Mouse (Mus musculus): Measurements from ENCODE around the gene Prkce. TPM values are rescaled to one million over a fixed set of nuclear protein-coding genes. Genes with fewer than 3 reads are reported as not detected.

The Prkce gene
- total and polyA plus RNA-seq, 3 experiments, result 2.0 to 6.1 (median 2.7) TPM

- Histone ChIP-seq H3K9me3 (replicated peaks) (peaks cover 19% of the 10 kb centered on the region), H3K27me3 (ENCODE audit: insufficient read depth, low read length) (0 out of 2 replicates have a peak, but pooled peaks cover 2% of the 10 kb centered on the region), H3K36me3 (replicated peaks) (no peaks in the 10 kb centered on the region), H3K4me1 (ENCODE audit: insufficient read depth, low read depth, low read length) (no peaks in the 10 kb centered on the region), H3K4me3 (ENCODE audit: low read depth, low read length) (no peak overlapping the region)
- no peak for DNase-seq (ENCODE audit: low spot score)
- ATAC-seq (ENCODE audit: extremely low read depth, insufficient number of reproducible peaks, low FRiP score, poor library complexity, severe bottlenecking), result no peak
- TF ChIP-seq GATA2 (IDR thresholded peaks at IDR 0.05; ENCODE audit: borderline replicate concordance, low read depth, low read length), result no peak
Measured at GRCm38 (mm10) chr17:86226198-86226597, 58.6 kb downstream of the Prkce start.

GRCm38 (mm10) chr17:86226635-86227034 is 59.0 kb downstream of the Prkce start:
- no peak for TF ChIP-seq GATA1 (IDR thresholded peaks at IDR 0.05; ENCODE audit: borderline replicate concordance, low read length)
- ATAC-seq (ENCODE audit: extremely low read depth, insufficient number of reproducible peaks, low FRiP score, poor library complexity, severe bottlenecking) (no peak), DNase-seq (ENCODE audit: low spot score) (no peak)
- H3K4me3 ChIP-seq (ENCODE audit: low read depth, low read length), result no peak overlapping the region
- H3K36me3 ChIP-seq (replicated peaks), result no peaks in the 10 kb centered on the region
- 0 out of 2 replicates have a peak, but pooled peaks cover 2% of the 10 kb centered on the region for H3K27me3 ChIP-seq (ENCODE audit: insufficient read depth, low read length)
- H3K4me1 ChIP-seq (ENCODE audit: insufficient read depth, low read depth, low read length), result no peaks in the 10 kb centered on the region
- peaks cover 19% of the 10 kb centered on the region for H3K9me3 ChIP-seq (replicated peaks)

DNA sequence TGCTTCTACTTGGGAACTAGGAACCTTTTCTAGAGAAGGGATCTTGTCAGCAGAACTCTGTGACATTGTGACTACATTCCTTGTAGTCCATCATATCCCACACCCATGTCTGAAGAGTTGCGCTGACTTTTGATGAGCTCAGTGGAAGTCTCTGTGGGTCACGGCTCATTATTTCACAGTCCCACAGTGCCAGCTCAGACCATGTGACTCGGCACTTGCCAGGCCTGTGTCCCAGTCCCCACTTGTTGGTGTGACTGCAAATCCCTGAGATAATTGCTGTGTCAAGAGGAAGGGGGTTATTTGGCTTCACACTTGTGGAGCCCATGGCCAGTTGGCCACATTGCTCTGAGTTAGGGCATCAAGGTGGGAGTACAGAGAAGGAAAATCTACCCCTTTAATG is 59.8 kb downstream of the Prkce start:
- Histone ChIP-seq H3K4me3 (ENCODE audit: low read depth, low read length) (no peak overlapping the region), H3K27me3 (ENCODE audit: insufficient read depth, low read length) (peaks cover 5% of the 10 kb centered on the region; the same call in 1 of the 2 replicates), H3K9me3 (replicated peaks) (peaks cover 22% of the 10 kb centered on the region), H3K4me1 (ENCODE audit: insufficient read depth, low read depth, low read length) (no peaks in the 10 kb centered on the region), H3K36me3 (replicated peaks) (no peaks in the 10 kb centered on the region)
- DNase-seq (ENCODE audit: low spot score) (no peak), ATAC-seq (ENCODE audit: extremely low read depth, insufficient number of reproducible peaks, low FRiP score, poor library complexity, severe bottlenecking) (no peak)
- TF ChIP-seq CTCF (IDR thresholded peaks at IDR 0.05; ENCODE audit: low read depth, low read length), result no peak
- TF ChIP-seq POLR2AphosphoS5 (IDR thresholded peaks at IDR 0.05; ENCODE audit: insufficient replicate concordance, low read depth, low read length), result no peak
- no peak for TF ChIP-seq TAL1 (conservative IDR thresholded peaks at IDR 0.05; ENCODE audit: low read depth, low read length)
- TF ChIP-seq GATA1 (IDR thresholded peaks at IDR 0.05; ENCODE audit: borderline replicate concordance, low read length), result no peak
- TF ChIP-seq GATA2 (IDR thresholded peaks at IDR 0.05; ENCODE audit: borderline replicate concordance, low read depth, low read length), result no peak

DNA sequence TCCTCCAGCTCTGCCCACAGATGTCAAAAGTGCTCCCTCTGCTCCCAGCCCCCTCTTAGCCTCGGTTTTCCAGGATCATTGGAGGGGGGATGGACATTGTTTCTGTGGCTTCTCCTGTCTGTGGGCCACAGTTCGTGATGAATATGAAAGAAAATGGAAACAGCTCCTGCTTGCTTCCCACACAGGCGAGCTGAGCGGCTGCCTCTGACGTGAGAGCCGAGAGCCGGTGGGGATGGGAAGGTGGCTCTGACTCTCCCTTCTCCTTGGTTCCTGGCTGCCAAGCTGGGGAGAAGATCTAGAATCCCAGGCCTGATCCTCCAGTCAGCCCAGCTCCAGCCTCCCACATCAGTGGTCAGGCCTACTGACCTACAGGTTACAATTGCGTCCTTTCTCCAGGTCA is 61.3 kb downstream of the Prkce start:
- DNase-seq (ENCODE audit: low spot score) (no peak), ATAC-seq (ENCODE audit: extremely low read depth, insufficient number of reproducible peaks, low FRiP score, poor library complexity, severe bottlenecking) (no peak)
- Histone ChIP-seq H3K9me3 (replicated peaks) (peaks cover 20% of the 10 kb centered on the region), H3K36me3 (replicated peaks) (no peaks in the 10 kb centered on the region), H3K4me3 (ENCODE audit: low read depth, low read length) (no peak overlapping the region), H3K4me1 (ENCODE audit: insufficient read depth, low read depth, low read length) (no peaks in the 10 kb centered on the region), H3K27me3 (ENCODE audit: insufficient read depth, low read length) (peaks cover 5% of the 10 kb centered on the region; the same call in 1 of the 2 replicates)
- TF ChIP-seq GATA1 (IDR thresholded peaks at IDR 0.05; ENCODE audit: borderline replicate concordance, low read length), result no peak
- no peak for TF ChIP-seq POLR2AphosphoS5 (IDR thresholded peaks at IDR 0.05; ENCODE audit: insufficient replicate concordance, low read depth, low read length)
- TF ChIP-seq GATA2 (IDR thresholded peaks at IDR 0.05; ENCODE audit: borderline replicate concordance, low read depth, low read length), result no peak
- TF ChIP-seq TAL1 (conservative IDR thresholded peaks at IDR 0.05; ENCODE audit: low read depth, low read length), result no peak

DNA sequence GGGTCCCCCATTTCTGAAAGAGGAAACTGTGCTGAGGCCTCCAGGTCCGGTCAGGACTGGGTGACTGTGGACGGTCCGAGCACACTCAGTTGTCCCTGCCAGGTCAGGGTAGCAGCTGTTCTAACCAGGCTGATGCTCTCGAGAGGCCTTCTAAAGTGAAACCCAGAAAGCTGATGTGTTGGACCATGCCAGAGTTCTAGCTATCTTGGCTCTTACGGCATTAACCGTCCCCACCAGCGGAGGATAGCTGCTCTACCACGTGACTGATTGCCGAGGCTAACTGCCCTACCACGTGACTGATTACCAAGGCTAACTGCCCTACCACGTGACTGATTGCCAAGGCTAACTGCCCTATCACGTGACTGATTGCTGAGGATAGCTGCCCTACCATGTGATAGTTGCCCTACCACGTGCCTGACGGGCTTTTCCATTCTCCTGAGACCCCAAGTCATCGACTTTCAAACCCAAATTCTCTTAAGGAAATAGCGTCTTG is 62.6 kb downstream of the Prkce start:
- H3K4me3 ChIP-seq (ENCODE audit: low read depth, low read length), result no peak overlapping the region
- ATAC-seq (ENCODE audit: extremely low read depth, insufficient number of reproducible peaks, low FRiP score, poor library complexity, severe bottlenecking), result no peak
- TF ChIP-seq GATA1 (IDR thresholded peaks at IDR 0.05; ENCODE audit: borderline replicate concordance, low read length) (no peak), TAL1 (conservative IDR thresholded peaks at IDR 0.05; ENCODE audit: low read depth, low read length) (no peak), GATA2 (IDR thresholded peaks at IDR 0.05; ENCODE audit: borderline replicate concordance, low read depth, low read length) (no peak), POLR2AphosphoS5 (IDR thresholded peaks at IDR 0.05; ENCODE audit: insufficient replicate concordance, low read depth, low read length) (no peak), CTCF (IDR thresholded peaks at IDR 0.05; ENCODE audit: low read depth, low read length) (no peak)

DNA sequence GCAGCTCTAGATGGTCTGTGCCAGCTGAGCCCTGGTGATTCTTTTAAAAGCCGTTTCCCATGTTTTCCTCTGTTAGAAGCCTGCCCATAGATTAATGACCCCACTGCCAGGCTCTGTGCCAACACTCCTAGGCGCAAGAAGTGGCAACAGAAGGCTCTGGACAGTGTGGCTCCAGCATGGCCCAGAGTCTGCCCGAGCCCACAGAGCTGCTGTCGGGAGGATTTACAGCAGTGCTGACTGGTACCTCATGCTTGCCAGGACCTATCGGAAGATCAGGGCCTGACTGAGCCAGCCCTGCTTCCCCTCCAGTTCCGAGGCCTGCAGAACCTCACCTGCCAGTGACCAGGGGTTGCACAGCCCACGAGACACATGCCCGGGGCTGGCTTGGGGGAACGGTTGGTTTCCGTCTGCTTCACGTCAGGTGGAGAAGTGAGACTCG is 64.2 kb downstream of the Prkce start:
- Histone ChIP-seq H3K4me3 (ENCODE audit: low read depth, low read length) (no peak overlapping the region), H3K27me3 (ENCODE audit: insufficient read depth, low read length) (peaks cover 5% of the 10 kb centered on the region; the same call in 1 of the 2 replicates), H3K4me1 (ENCODE audit: insufficient read depth, low read depth, low read length) (no peaks in the 10 kb centered on the region), H3K9me3 (replicated peaks) (peaks cover 20% of the 10 kb centered on the region), H3K36me3 (replicated peaks) (no peaks in the 10 kb centered on the region)
- ATAC-seq (ENCODE audit: extremely low read depth, insufficient number of reproducible peaks, low FRiP score, poor library complexity, severe bottlenecking) (no peak), DNase-seq (ENCODE audit: low spot score) (no peak)
- TF ChIP-seq CTCF (IDR thresholded peaks at IDR 0.05; ENCODE audit: low read depth, low read length) (no peak), POLR2AphosphoS5 (IDR thresholded peaks at IDR 0.05; ENCODE audit: insufficient replicate concordance, low read depth, low read length) (no peak)

More for the DNA sequence above, 62.6 kb downstream of the Prkce start:
- peaks cover 5% of the 10 kb centered on the region; the same call in 1 of the 2 replicates for H3K27me3 ChIP-seq (ENCODE audit: insufficient read depth, low read length)
- DNase-seq (ENCODE audit: low spot score), result no peak
- H3K4me1 ChIP-seq (ENCODE audit: insufficient read depth, low read depth, low read length), result no peaks in the 10 kb centered on the region
- no peaks in the 10 kb centered on the region for H3K36me3 ChIP-seq (replicated peaks)
- peaks cover 20% of the 10 kb centered on the region for H3K9me3 ChIP-seq (replicated peaks)

GRCm38 (mm10) chr17:86232248-86232647 is 64.7 kb downstream of the Prkce start:
- DNase-seq (ENCODE audit: low spot score) (no peak), ATAC-seq (ENCODE audit: extremely low read depth, insufficient number of reproducible peaks, low FRiP score, poor library complexity, severe bottlenecking) (no peak)
- no peaks in the 10 kb centered on the region for H3K36me3 ChIP-seq (replicated peaks)
- H3K4me1 ChIP-seq (ENCODE audit: insufficient read depth, low read depth, low read length), result no peaks in the 10 kb centered on the region
- H3K9me3 ChIP-seq (replicated peaks), result peaks cover 24% of the 10 kb centered on the region
- TF ChIP-seq TAL1 (conservative IDR thresholded peaks at IDR 0.05; ENCODE audit: low read depth, low read length) (no peak), GATA1 (IDR thresholded peaks at IDR 0.05; ENCODE audit: borderline replicate concordance, low read length) (no peak), GATA2 (IDR thresholded peaks at IDR 0.05; ENCODE audit: borderline replicate concordance, low read depth, low read length) (no peak), CTCF (IDR thresholded peaks at IDR 0.05; ENCODE audit: low read depth, low read length) (no peak), POLR2AphosphoS5 (IDR thresholded peaks at IDR 0.05; ENCODE audit: insufficient replicate concordance, low read depth, low read length) (no peak)
- H3K27me3 ChIP-seq (ENCODE audit: insufficient read depth, low read length), result peaks cover 5% of the 10 kb centered on the region; the same call in 1 of the 2 replicates
- no peak overlapping the region for H3K4me3 ChIP-seq (ENCODE audit: low read depth, low read length)

All from G1E (cell line).